Mouse (Mus musculus) midbrain, embryonic 14.5 days (tissue): ENCODE measurements around the gene 6820408C15Rik. TPM values are rescaled to one million over a fixed set of nuclear protein-coding genes. Genes with fewer than 3 reads are reported as not detected.

ENCODE experiments used
- ATAC-seq: fragments of 200-750 bp; cut with Nextera tagmentation; 2 replicates; pipeline ENCODE4 v1.8.0; 2017; ENCODE audit warnings: moderate number of reproducible peaks, moderate library complexity; ENCODE audit not compliant: low FRiP score, low TSS enrichment
- DNase-seq: peaks from one replicate; pipeline ENCODE4 v3.0.0-alpha.2; 2015
- H3K27ac ChIP-seq: fragments of 300-500 bp; sonication (generic); replicated peaks from 2 replicates; pipeline ENCODE4 v1.5.1; 2014; ENCODE audit warnings: mild to moderate bottlenecking, low read depth, low read length, moderate library complexity
- H3K27me3 ChIP-seq: fragments of 300-500 bp; sonication (generic); 2 replicates; pipeline ENCODE4 v1.6.1; 2014; ENCODE audit warnings: low read length, control low read depth, mixed read lengths; ENCODE audit not compliant: control insufficient read depth, insufficient read depth
- H3K36me3 ChIP-seq: fragments of 300-500 bp; sonication (generic); 2 replicates; pipeline ENCODE4 v1.6.1; 2014; ENCODE audit warnings: low read length, control low read depth; ENCODE audit not compliant: control insufficient read depth, insufficient read depth
- H3K4me1 ChIP-seq: fragments of 300-500 bp; sonication (generic); 2 replicates; pipeline ENCODE4 v1.6.1; 2014; ENCODE audit warnings: mild to moderate bottlenecking, antibody characterized with exemption, low read length, control low read depth; ENCODE audit not compliant: control insufficient read depth, insufficient read depth
- H3K4me2 ChIP-seq: fragments of 300-500 bp; sonication (generic); 2 replicates; pipeline ENCODE4 v1.6.1; 2014; ENCODE audit warnings: mild to moderate bottlenecking, low read length, moderate library complexity
- H3K4me3 ChIP-seq: fragments of 300-500 bp; sonication (generic); replicated peaks from 2 replicates; pipeline ENCODE4 v1.5.1; 2014; ENCODE audit warnings: low read depth, low read length
- H3K9ac ChIP-seq: fragments of 300-500 bp; sonication (generic); replicated peaks from 2 replicates; pipeline ENCODE4 v1.6.1; 2014; ENCODE audit warnings: mild to moderate bottlenecking, low read length, moderate library complexity
- H3K9me3 ChIP-seq: fragments of 300-500 bp; sonication (generic); 2 replicates; pipeline ENCODE4 v1.6.1; 2016; ENCODE audit warnings: low read length, control low read depth, mixed read lengths; ENCODE audit not compliant: control insufficient read depth
- WGBS: fragments of 180-500 bp; shearing (Covaris S2); extraction: QIAGEN DNeasy Blood & Tissue Kit; methylation state at CpG from one replicate; pipeline ENCODE4 v1.1.7; 2014; 5-methylcytosine and 5-hydroxymethylcytosine counted together
- polyA plus RNA-seq: library from polyadenylated mRNA; unstranded; fragments of >200 nt; fragmentation: Nextera tagmentation; extraction: Ambion mirVana; gene quantifications from 2 replicates; pipeline ENCODE4 v1.2.1, GENCODE M21; 2014

6820408C15Rik gene
- polyA plus RNA-seq, 1 experiment from 2014 or later: 1.1 TPM

DNA sequence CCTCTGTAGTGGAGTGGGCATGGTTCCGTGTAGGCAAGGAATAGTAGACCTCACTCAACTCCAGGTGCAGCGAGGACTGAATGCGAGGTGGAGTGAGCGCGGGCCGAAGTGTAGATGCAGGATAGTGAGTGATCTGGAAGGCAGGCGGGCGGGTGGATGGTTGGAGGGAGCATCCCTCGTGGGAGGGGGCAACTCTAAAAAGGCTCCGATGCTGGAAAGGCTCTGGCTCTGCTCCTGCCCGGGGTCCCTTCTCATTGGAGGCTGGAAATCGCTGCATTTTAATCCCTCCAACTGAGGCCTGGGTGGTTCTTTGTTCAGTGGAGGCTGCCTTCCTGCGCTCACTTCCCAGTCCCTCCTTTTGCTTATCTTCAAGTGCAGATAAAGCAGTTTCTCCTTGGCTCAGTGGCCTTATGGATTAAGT, 16.3 kb upstream of the 6820408C15Rik start:
- Histone ChIP-seq H3K27ac (peak overlapping the region; percentile 100), H3K9ac (peak overlapping the region; percentile 98), H3K4me3 (peak overlapping the region; percentile 91), H3K4me2 (peak overlapping the region; percentile 69), H3K9me3 (no peaks in the 10 kb centered on the region), H3K36me3 (peaks cover 3% of the 10 kb centered on the region; the same call in 1 of the 2 replicates), H3K27me3 (no peaks in the 10 kb centered on the region), H3K4me1 (peaks cover 29% of the 10 kb centered on the region)
- under 1% methylated on average over 13 of the region's 13 CpGs for WGBS
- ATAC-seq (0 out of 2 replicates have a peak, but pooled peaks have one; percentile 3), DNase-seq (peak; percentile 80)

DNA sequence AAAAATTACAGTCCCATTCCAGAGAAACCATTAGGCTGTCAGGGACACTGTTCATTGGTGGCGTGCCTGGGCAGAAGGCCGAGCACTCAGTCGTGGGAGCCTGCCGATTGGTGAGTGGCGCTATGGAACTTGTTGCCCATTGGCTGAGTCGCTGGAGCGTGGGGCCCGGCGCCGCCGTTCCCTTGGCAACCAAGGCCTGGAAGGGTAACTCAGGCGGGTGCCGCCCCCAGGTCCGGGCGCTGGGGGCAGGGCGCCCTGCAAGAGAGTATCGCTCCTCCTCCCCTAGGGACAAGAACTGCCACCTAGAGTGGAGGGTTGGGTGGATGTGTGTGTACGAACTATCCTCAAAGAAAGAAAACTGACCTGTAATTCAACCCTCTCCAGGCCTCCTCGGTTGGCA, 9.3 kb upstream of the 6820408C15Rik start:
- WGBS: under 1% methylated on average over 19 of the region's 19 CpGs
- ATAC-seq (peak; percentile 94), DNase-seq (peak; percentile 96)
- H3K9me3 ChIP-seq: no peaks in the 10 kb centered on the region
- H3K36me3 ChIP-seq: no peaks in the 10 kb centered on the region
- peak overlapping the region; percentile 66 for H3K27ac ChIP-seq
- H3K4me3 ChIP-seq: peak overlapping the region; percentile 26
- H3K4me1 ChIP-seq: peaks cover 25% of the 10 kb centered on the region
- no peaks in the 10 kb centered on the region for H3K27me3 ChIP-seq
- H3K4me2 ChIP-seq: peak overlapping the region; percentile 66
- H3K9ac ChIP-seq: 0 out of 2 replicates have a peak overlapping the region, but pooled peaks have one; percentile 26

DNA sequence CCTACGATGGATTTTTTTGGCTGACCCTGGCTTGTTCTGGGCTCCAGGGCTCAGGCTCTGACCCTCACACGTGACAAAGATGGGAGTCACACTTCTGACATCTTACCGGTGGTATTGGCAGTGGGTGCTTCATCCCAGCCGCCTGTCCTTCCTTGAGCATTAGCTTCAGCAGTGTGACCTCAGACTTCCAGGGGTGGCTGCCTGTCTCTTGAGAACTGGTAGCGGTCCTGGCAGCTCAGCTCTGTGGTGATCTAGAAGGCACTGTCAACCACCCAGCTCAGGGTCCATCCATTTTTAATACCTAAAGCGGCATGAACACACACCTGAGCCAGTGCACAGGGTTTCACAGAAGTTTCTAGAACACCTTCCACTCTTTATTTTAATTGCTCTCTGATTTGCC, 5.6 kb upstream of the 6820408C15Rik start:
- Histone ChIP-seq H3K9ac (no peak overlapping the region), H3K27me3 (no peaks in the 10 kb centered on the region), H3K36me3 (no peaks in the 10 kb centered on the region), H3K4me3 (no peak overlapping the region), H3K4me2 (no peak overlapping the region), H3K9me3 (no peaks in the 10 kb centered on the region), H3K27ac (peak overlapping the region; percentile 93; the same call in 1 of the 2 replicates), H3K4me1 (peaks cover 44% of the 10 kb centered on the region)
- DNase-seq (no peak), ATAC-seq (no peak)
- WGBS: 80% methylated on average over 6 of the region's 6 CpGs

DNA sequence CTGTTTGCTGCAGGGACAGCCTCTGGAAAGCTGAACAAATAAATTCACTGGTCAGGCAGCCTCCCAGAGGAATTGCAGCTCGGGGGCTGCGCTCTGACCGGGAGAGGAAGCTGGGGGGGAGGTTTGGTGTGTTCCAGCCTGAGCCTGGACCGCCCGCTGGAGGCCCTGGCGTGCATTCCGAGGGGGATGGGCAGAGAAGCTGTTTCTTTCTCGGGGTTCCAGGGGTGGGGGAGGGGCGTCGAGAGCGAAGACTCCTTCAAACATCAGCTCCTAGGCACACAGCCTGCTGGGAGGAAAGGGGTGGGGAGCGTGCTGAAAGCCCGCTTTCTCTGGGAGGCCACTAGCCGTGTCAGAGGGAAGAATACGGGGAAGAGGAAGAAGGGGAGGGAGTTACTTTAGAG, 4.4 kb upstream of the 6820408C15Rik start:
- no peaks in the 10 kb centered on the region for H3K27me3 ChIP-seq
- 0 out of 2 replicates have a peak, but pooled peaks cover under 1% of the 10 kb centered on the region for H3K9me3 ChIP-seq
- peak overlapping the region; percentile 88 for H3K4me3 ChIP-seq
- peaks cover 40% of the 10 kb centered on the region for H3K4me1 ChIP-seq
- under 1% methylated on average over 15 of the region's 15 CpGs for WGBS
- peak; percentile 61 for ATAC-seq
- H3K36me3 ChIP-seq: no peaks in the 10 kb centered on the region
- H3K9ac ChIP-seq: peak overlapping the region; percentile 46
- H3K4me2 ChIP-seq: peak overlapping the region; percentile 79
- DNase-seq: peak; percentile 94
- peak overlapping the region; percentile 93 for H3K27ac ChIP-seq

DNA sequence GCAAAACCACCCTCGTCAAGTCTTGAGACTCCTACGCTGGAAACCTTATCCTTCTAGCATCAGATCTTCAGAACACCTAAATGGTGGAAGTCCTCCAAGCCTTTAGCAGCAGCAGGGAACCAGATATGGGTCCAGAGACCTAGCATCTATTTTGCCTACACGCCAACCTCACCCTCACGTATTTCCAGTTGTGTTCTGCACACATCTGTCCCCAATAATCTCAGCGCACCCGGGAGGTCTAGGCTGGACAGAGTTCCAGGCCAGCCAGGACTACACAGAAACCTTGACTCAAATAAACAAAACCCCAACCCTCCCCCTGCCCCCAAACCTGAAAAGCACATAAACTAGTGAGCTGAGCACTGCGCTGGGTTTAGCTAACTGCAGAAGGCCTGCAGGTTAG, 3.9 kb upstream of the 6820408C15Rik start:
- Histone ChIP-seq H3K4me2 (peak overlapping the region; percentile 79), H3K27ac (peak overlapping the region; percentile 93), H3K4me1 (peaks cover 38% of the 10 kb centered on the region), H3K4me3 (peak overlapping the region; percentile 88), H3K36me3 (no peaks in the 10 kb centered on the region), H3K9me3 (0 out of 2 replicates have a peak, but pooled peaks cover 5% of the 10 kb centered on the region), H3K27me3 (no peaks in the 10 kb centered on the region), H3K9ac (peak overlapping the region; percentile 46; the same call in 1 of the 2 replicates)
- no peak for DNase-seq
- 6% methylated on average over 7 of the region's 7 CpGs for WGBS
- ATAC-seq: no peak

DNA sequence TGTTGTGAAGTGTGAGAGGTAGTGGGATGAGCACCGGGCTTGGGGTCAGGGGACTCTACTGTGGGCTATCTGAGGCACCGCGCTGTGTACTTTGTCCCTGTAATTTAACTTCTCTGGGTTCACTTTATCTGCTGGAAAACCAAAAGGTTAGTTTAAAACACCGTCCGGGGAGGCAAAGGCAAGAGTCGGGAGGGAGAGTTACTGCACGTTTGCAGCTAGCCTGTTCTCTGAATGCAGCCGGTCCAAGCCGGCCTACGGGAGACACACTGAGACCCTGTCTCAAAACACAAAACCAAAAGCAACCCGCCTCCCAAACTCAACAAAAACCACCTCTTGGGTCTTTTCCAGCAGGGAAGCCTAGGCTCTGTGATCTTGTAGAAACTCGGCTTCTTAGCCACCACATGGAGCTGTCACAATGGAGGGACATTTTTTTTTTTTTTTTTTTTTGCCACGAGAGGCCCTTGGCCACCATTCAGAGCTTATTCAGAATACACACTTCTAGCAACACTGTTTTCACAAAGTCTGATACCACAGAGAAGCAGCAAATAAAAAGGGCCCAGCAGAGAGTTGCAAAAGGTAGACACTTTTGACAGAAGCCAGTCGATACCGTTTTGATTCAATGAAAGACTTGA, 2.7 kb upstream of the 6820408C15Rik start:
- H3K9me3 ChIP-seq: 0 out of 2 replicates have a peak, but pooled peaks cover 5% of the 10 kb centered on the region
- ATAC-seq: no peak
- peak overlapping the region; percentile 79 for H3K4me2 ChIP-seq
- under 1% methylated on average over 15 of the region's 15 CpGs for WGBS
- DNase-seq: peak; percentile 64
- H3K36me3 ChIP-seq: no peaks in the 10 kb centered on the region
- peak overlapping the region; percentile 98 for H3K9ac ChIP-seq
- peaks cover 37% of the 10 kb centered on the region for H3K4me1 ChIP-seq
- no peaks in the 10 kb centered on the region for H3K27me3 ChIP-seq
- peak overlapping the region; percentile 63 for H3K27ac ChIP-seq
- peak overlapping the region; percentile 88 for H3K4me3 ChIP-seq

DNA sequence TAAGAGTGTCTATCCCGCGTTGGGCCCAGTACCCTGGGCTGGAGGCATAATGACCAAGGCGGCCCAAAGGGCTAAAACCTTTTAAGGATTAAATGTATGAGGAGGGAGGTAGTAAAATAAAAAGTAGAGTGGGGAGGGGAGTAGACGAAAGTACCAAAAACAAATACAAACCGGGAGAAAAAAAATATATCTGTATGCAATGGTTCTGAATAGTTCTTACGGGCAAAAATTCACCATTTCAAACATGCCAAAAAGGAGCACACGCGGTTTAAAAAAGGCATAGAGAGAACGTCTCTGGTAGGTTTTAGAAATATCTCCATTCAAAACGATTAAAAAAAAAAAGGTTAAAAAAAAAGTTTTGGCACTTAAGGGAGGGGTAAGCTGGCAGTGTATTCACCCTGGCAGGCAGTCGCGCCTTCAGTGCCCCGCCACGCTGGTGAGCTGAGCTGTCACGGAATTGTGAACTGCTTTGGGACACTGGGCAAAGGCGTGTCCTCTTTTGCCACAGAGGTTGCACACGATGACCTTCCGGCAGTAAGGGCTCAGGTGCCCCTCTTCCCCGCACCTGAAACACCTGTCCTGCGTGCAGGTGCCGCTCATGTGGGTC, 2.1 kb upstream of the 6820408C15Rik start:
- Histone ChIP-seq H3K9ac (peak overlapping the region; percentile 98), H3K4me1 (peaks cover 37% of the 10 kb centered on the region), H3K4me2 (peak overlapping the region; percentile 79), H3K4me3 (peak overlapping the region; percentile 88), H3K9me3 (0 out of 2 replicates have a peak, but pooled peaks cover 5% of the 10 kb centered on the region), H3K27ac (peak overlapping the region; percentile 96), H3K27me3 (no peaks in the 10 kb centered on the region), H3K36me3 (no peaks in the 10 kb centered on the region)
- WGBS: under 1% methylated on average over 21 of the region's 21 CpGs
- DNase-seq (no peak), ATAC-seq (no peak)

DNA sequence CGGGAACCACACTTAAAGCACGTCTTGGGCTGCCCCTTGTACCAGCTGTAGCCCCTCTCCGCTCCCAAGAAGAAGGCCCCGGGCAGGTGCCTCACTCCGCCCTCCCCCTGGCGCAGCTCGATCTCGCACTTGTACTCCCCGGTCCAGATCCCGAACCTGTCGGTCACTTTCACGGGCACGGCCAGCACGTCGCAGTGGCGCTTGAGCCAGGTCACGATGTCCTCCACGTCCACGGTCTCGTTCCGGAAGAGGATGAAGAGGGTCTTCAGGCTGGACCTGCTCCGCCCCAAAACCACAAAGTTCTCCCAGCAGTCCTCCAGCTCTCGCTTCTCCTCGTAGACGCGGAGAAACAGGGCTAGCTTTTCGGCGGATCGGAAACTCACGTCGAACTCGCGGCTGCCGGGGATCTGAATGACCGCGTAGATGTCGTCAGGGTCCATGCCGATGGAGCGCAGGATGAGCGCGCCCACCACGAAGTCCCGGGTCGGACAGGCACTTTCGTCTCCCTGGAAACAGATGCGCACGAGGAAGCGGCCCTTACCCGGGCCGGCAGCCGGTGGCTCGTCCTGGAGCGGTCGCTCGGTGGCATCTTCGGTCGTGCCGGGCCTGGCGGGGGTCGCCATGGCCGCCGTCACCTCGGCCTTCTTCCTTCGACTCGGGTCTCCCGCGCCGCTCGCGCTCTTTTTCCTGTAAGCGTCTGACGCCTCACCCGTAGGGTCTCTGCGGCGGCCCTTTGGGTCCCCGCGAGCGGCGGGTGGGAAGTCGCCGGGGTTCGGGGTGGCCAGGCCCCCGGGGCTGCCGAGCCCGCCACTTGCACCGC, 1.4 kb upstream of the 6820408C15Rik start:
- Histone ChIP-seq H3K27ac (peak overlapping the region; percentile 96), H3K27me3 (no peaks in the 10 kb centered on the region), H3K9me3 (0 out of 2 replicates have a peak, but pooled peaks cover 5% of the 10 kb centered on the region), H3K9ac (peak overlapping the region; percentile 98), H3K36me3 (no peaks in the 10 kb centered on the region), H3K4me2 (peak overlapping the region; percentile 79), H3K4me1 (peaks cover 37% of the 10 kb centered on the region), H3K4me3 (peak overlapping the region; percentile 88)
- under 1% methylated on average over 86 of the region's 86 CpGs for WGBS
- DNase-seq (peak; percentile 68), ATAC-seq (peak; percentile 1; the same call in 1 of the 2 replicates)
